Mouse (Mus musculus) liver, embryonic 14.5 days (tissue): Measurements from ENCODE around the gene Gm11627. TPM values are rescaled to one million over a fixed set of nuclear protein-coding genes. Genes with fewer than 3 reads are reported as not detected.

Experiments
- ATAC-seq: fragments of 200-750 bp; cut with Nextera tagmentation; 2 replicates; pipeline ENCODE4 v1.8.0; 2017; ENCODE audit warnings: moderate number of reproducible peaks, mild to moderate bottlenecking, moderate library complexity; ENCODE audit not compliant: insufficient read depth
- DNase-seq, 3 experiments: peaks; one replicate each; pipeline ENCODE4 v3.0.0-alpha.2; 2012 to 2013; ENCODE audit warnings: low read depth in 3 of 3, low spot score in 3 of 3
- H3K27ac ChIP-seq: fragments of 300-500 bp; sonication (generic); 2 replicates; pipeline ENCODE4 v1.5.1; 2014; ENCODE audit warnings: moderate library complexity, mild to moderate bottlenecking, control low read depth, inconsistent platforms
- H3K27me3 ChIP-seq: fragments of 300-500 bp; sonication (generic); 2 replicates; pipeline ENCODE4 v1.6.1; 2014; ENCODE audit warnings: mild to moderate bottlenecking, low read length, moderate library complexity; ENCODE audit not compliant: control insufficient read depth, insufficient read depth
- H3K36me3 ChIP-seq: fragments of 300-500 bp; sonication (generic); replicated peaks from 2 replicates; pipeline ENCODE4 v1.6.1; 2014; ENCODE audit warnings: low read depth; ENCODE audit not compliant: control insufficient read depth, insufficient read depth
- H3K4me1 ChIP-seq, 2 experiments: fragments of 200-500 bp in 1 of 2; fragments of 300-500 bp in 1 of 2; sonication (generic) in 1 of 2; replicated peaks; 2 replicates each; pipeline ENCODE4 v1.6.1; 2012 to 2014; ENCODE audit warnings: antibody characterized with exemption in 1 of 2, inconsistent platforms in 1 of 2, low read length in 1 of 2; ENCODE audit not compliant: control insufficient read depth in 2 of 2, insufficient read depth in 2 of 2
- H3K4me2 ChIP-seq: fragments of 300-500 bp; sonication (generic); 2 replicates; pipeline ENCODE4 v1.6.1; 2014; ENCODE audit warnings: low read depth, mild to moderate bottlenecking, control low read depth, moderate library complexity
- H3K4me3 ChIP-seq, 2 experiments: fragments of 200-500 bp in 1 of 2; fragments of 300-500 bp in 1 of 2; sonication (generic) in 1 of 2; 2 replicates each; pipeline ENCODE4 v1.5.1; 2012 to 2014; ENCODE audit warnings: low read depth in 2 of 2, low read length in 2 of 2, mild to moderate bottlenecking in 2 of 2, control low read depth in 1 of 2, inconsistent platforms in 1 of 2, moderate library complexity in 1 of 2; ENCODE audit not compliant: insufficient read depth in 1 of 2
- H3K9ac ChIP-seq: fragments of 300-500 bp; sonication (generic); replicated peaks from 2 replicates; pipeline ENCODE4 v1.6.1; 2014; ENCODE audit warnings: mild to moderate bottlenecking, control low read depth, moderate library complexity
- H3K9me3 ChIP-seq: fragments of 300-500 bp; sonication (generic); 2 replicates; pipeline ENCODE4 v1.6.1; 2016; ENCODE audit warnings: low read length, mixed read lengths; ENCODE audit not compliant: control insufficient read depth
- CTCF ChIP-seq: IDR thresholded peaks from 2 replicates; pipeline ENCODE4 v1.5.1; 2016; ENCODE audit warnings: antibody characterized with exemption, low read depth, control low read depth
- EP300 ChIP-seq: IDR thresholded peaks from 2 replicates; pipeline ENCODE4 v1.6.1; 2016; ENCODE audit warnings: antibody characterized with exemption, low read depth
- WGBS: fragments of 180-500 bp; shearing (Covaris S2); extraction: QIAGEN DNeasy Blood & Tissue Kit; methylation state at CpG from one replicate; pipeline ENCODE4 v1.1.7; 2014; ENCODE audit not compliant: insufficient replicate concordance; 5-methylcytosine and 5-hydroxymethylcytosine counted together
- polyA plus RNA-seq, 2 experiments: library from polyadenylated mRNA; depleted of rRNA in 1 of 2; stranded (reverse) in 1 of 2; unstranded in 1 of 2; fragments of >200 nt; fragmentation: Nextera tagmentation in 1 of 2; extraction: Ambion mirVana in 1 of 2; gene quantifications; 2 replicates each; pipeline versions ENCODE4 v1.2.1 to v1.2.3; 2012 to 2014

Gm11627 gene
- polyA plus RNA-seq, 2 experiments: 0.17 TPM; not detected in 1

DNA sequence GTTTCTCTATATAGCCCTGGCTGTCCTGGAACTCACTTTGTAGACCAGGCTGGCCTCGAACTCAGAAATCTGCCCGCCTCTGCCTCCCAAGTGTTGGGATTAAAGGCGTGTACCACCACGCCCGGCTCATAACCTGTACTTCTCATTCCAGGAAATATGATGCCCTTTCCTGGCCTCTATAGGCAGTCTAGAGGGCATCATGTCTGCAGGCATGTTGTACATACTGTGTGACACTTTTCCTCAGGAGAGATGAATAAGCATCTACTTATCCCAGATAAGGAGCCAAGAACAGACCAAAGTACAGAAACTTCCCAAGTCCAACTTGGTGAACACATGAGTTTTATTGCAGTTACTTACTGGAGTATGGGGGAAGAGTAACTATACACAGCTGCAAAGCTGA is 20.6 kb downstream of the Gm11627 start:
- no peaks in the 10 kb centered on the region for H3K36me3 ChIP-seq
- DNase-seq: no peak
- H3K9ac ChIP-seq: no peak overlapping the region
- H3K4me1 ChIP-seq: peaks cover 9% of the 10 kb centered on the region in 2 experiments
- no peaks in the 10 kb centered on the region for H3K9me3 ChIP-seq
- ATAC-seq: no peak
- no peak overlapping the region for H3K4me2 ChIP-seq
- H3K27me3 ChIP-seq: no peaks in the 10 kb centered on the region
- WGBS: 90% methylated on average over 3 of the region's 5 CpGs
- H3K27ac ChIP-seq: no peak overlapping the region
- no peak for TF ChIP-seq CTCF
- no peak for TF ChIP-seq EP300
- no peak overlapping the region for H3K4me3 ChIP-seq

DNA sequence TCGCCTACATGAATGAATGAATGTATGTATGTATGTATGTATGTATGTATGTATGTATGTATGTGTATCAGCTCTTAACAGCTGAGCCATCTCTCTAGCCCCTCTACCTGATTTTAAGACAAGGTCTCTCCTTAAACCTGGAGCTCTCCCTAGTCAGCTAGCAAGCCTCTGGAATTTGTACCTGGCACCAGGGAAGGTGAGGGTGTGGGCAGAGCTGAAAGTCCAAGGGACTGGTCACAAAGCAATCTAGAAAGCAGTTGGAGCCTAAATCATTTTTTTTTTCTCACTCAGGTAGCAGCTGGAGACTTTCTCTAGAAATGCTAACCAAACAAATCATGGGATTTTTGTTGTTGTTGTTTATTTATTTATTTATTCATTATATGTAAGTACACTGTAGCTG is 21.9 kb downstream of the Gm11627 start:
- DNase-seq: no peak
- ATAC-seq: no peak
- TF ChIP-seq CTCF (no peak), EP300 (no peak)
- no peaks in the 10 kb centered on the region for H3K27me3 ChIP-seq
- H3K36me3 ChIP-seq: no peaks in the 10 kb centered on the region
- no peak overlapping the region for H3K4me2 ChIP-seq
- no peak overlapping the region for H3K9ac ChIP-seq
- peaks cover 9% of the 10 kb centered on the region in 2 experiments for H3K4me1 ChIP-seq
- H3K27ac ChIP-seq: no peak overlapping the region
- H3K9me3 ChIP-seq: no peaks in the 10 kb centered on the region
- 82% methylated on average over 1 of the region's 1 CpGs for WGBS
- no peak overlapping the region for H3K4me3 ChIP-seq

DNA sequence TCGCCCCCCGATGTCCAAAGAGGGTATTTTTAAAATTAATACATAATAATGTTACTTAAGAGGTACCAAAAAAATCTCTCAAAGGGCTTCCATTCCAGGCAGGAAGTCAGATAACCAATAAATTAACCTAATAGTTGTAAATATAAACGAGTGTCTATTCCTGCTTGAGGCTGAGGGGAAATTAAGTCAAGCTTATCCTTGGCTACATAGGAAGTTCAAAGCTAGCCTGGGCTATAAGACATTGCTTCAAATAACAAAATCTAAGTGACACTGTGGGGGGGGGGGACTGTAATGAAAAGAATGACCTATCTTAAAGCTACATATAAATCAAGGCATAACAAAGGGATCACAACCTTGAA is 22.6 kb downstream of the Gm11627 start:
- DNase-seq: no peak
- Histone ChIP-seq H3K9me3 (no peaks in the 10 kb centered on the region), H3K4me2 (peak overlapping the region; percentile 93), H3K27me3 (no peaks in the 10 kb centered on the region), H3K36me3 (no peaks in the 10 kb centered on the region), H3K27ac (peak overlapping the region; percentile 64; the same call in 1 of the 2 replicates), H3K9ac (peak overlapping the region; percentile 91), H3K4me1 (peaks cover 9% of the 10 kb centered on the region in 2 experiments), H3K4me3 (peak overlapping the region in 1 of 2 experiments; percentile 98; a peak in 2 of 4 replicates)
- WGBS: 7% methylated on average over 3 of the region's 3 CpGs
- ATAC-seq: no peak
- TF ChIP-seq CTCF: no peak
- no peak for TF ChIP-seq EP300

DNA sequence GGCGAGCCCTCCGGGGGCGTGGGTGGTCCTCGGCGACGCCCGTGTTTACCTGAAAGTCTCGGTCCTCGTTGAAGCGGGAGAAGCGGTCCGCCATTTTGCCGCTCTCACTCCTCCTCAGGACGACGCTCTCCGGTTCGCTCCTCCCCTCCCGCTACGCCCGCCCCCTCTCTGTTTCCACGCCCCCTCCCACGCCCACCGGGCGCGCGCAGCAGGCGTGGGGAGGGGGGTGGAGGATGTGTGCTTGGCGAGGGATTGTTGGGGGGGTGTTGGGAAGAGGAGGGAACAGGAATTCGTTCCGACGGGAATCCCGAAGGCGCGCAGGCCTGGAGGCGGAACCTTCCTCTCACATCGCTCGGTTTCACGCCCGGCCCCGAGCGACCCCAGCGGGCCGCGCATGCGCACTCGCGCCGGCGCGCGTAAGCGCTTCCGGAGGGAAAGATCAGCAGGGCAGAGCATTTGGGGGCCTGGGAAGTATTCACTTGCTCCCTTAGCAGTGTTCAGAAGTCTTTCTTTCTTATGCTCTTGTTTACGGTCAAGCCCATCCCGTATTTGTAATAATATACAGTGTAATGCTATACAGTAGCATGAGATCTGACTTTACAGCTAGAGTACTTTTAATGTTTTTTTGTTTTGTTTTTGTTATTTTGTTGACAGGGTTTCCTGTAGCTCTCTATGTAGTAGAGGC is 23.1 kb downstream of the Gm11627 start, which contains the start of gene Gpatch8:
TSS of gene Gpatch8 (minus strand) at position 362 of the 685 bp plus-strand sequence.
- ATAC-seq (peak; percentile 97), DNase-seq (peak; percentile 74 to 80 (median 76))
- peak within 1 kb of the TSS; percentile 91 for H3K9ac ChIP-seq
- peak within 1 kb of the TSS; percentile 64 for H3K27ac ChIP-seq
- H3K9me3 ChIP-seq: no peaks in the 10 kb centered on the region
- under 1% methylated on average over 54 of the region's 55 CpGs for WGBS
- TF ChIP-seq EP300: no peak
- H3K4me3 ChIP-seq: peak within 1 kb of the TSS; percentile 95 to 98
- H3K4me1 ChIP-seq: peaks cover 9% of the 10 kb centered on the region in 2 experiments
- no peaks in the 10 kb centered on the region for H3K36me3 ChIP-seq
- peak within 1 kb of the TSS; percentile 93 for H3K4me2 ChIP-seq
- H3K27me3 ChIP-seq: no peaks in the 10 kb centered on the region

DNA sequence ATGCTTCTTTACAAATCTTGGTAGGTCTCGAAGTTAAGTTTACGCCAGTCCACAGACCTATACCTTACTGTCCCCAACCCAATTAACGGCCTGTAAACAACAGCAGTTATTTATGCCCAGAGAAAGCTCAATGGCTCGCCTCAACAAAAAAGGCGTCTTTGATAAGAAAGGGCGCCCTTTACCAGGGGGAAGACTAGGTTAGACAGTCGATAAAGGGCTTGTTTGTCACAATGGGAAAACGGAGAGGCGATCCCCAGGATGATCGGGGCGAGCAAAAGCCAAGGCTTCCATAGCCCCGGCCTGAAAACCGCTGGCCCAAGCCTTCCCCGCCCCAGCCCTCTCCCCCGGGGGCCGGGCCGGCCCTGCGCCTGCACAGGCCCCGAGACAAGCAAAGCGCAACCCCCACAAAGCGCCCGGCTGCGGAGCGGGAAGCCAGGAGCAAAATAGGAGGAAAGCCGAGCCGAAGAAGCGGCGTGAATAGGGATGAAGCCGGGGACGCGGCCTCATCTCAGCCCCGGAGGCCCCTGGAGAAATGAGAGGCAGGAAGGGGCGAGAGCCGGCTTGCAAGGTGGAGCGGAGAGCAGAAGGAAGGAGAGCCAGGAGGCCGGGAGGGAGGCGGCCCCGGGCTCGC is 23.7 kb downstream of the Gm11627 start:
- TF ChIP-seq CTCF (no peak), EP300 (no peak)
- ATAC-seq: peak; percentile 65
- peak overlapping the region; percentile 91 for H3K9ac ChIP-seq

More for the DNA sequence above, 23.7 kb downstream of the Gm11627 start:
- Histone ChIP-seq H3K27ac (peak overlapping the region; percentile 64), H3K4me2 (peak overlapping the region; percentile 93), H3K27me3 (no peaks in the 10 kb centered on the region), H3K4me3 (peak overlapping the region; percentile 95 to 98), H3K4me1 (peaks cover 9% of the 10 kb centered on the region in 2 experiments), H3K9me3 (no peaks in the 10 kb centered on the region), H3K36me3 (no peaks in the 10 kb centered on the region)
- DNase-seq: no peak
- WGBS: under 1% methylated on average over 39 of the region's 39 CpGs
